In genomic region chr8:86588338-86588737, GRCm38 (mm10) we compare ENCODE assay signal across 29 mouse cellular contexts. TPM values are rescaled to one million over a fixed set of nuclear protein-coding genes. Genes with fewer than 3 reads are reported as not detected.
"Had no signal": no experiment of that assay in that cellular context is flagged by ENCODE, and none has a peak within 500 bp of the region (broad histone marks: within the 10 kb centered on the region; RNA-seq: fewer than 3 reads in every experiment).

No protein-coding gene starts in this region.

- H3K9ac ChIP-seq: heart, embryonic 13.5 days; heart, embryonic 15.5 days; hindbrain, embryonic 12.5 days; hindbrain, embryonic 14.5 days; intestine, embryonic 15.5 days; limb, embryonic 12.5 days; liver, embryonic 14.5 days had no signal

- H3K4me1 ChIP-seq: heart, embryonic 15.5 days; hindbrain, embryonic 12.5 days; limb, embryonic 12.5 days had no signal

- DNase-seq: gastrocnemius, adult 2 months; gastrocnemius, postnatal 10 days; gastrocnemius, postnatal 25 days; heart, adult 2 months; heart, postnatal 4 days; kidney, adult 18-20 months; kidney, adult 8-10 months; kidney, postnatal 10 days; kidney, postnatal 4 days had no signal

- H3K4me3 ChIP-seq: gastrocnemius, adult 2 months; heart, adult 2 months; heart, embryonic 13.5 days; heart, embryonic 15.5 days; hindbrain, embryonic 10.5 days; hindbrain, embryonic 12.5 days; intestine, embryonic 15.5 days; layer of hippocampus, adult 2 months; left cerebral cortex, adult 2 months; limb, embryonic 10.5 days; limb, embryonic 12.5 days had no signal

- H3K27ac ChIP-seq: gastrocnemius, adult 2 months; heart, adult 2 months; heart, embryonic 13.5 days; heart, embryonic 15.5 days; hindbrain, embryonic 10.5 days; hindbrain, embryonic 12.5 days; hindbrain, embryonic 14.5 days; intestine, embryonic 15.5 days; layer of hippocampus, adult 2 months; left cerebral cortex, adult 2 months; limb, embryonic 10.5 days; limb, embryonic 12.5 days; liver, embryonic 14.5 days had no signal

- H3K9me3 ChIP-seq: heart, embryonic 13.5 days; heart, embryonic 15.5 days; hindbrain, embryonic 10.5 days; hindbrain, embryonic 12.5 days; intestine, embryonic 15.5 days; limb, embryonic 10.5 days; limb, embryonic 12.5 days had no signal

- H3K4me2 ChIP-seq: heart, embryonic 11.5 days; heart, embryonic 13.5 days; heart, embryonic 15.5 days; hindbrain, embryonic 12.5 days; hindbrain, embryonic 14.5 days; intestine, embryonic 15.5 days; limb, embryonic 12.5 days; liver, embryonic 11.5 days had no signal

- H3K36me3 ChIP-seq: heart, embryonic 13.5 days; heart, embryonic 15.5 days; hindbrain, embryonic 10.5 days; hindbrain, embryonic 12.5 days; intestine, embryonic 15.5 days; limb, embryonic 10.5 days; limb, embryonic 12.5 days had no signal

- ATAC-seq: hindbrain, embryonic 16.5 days; inflammation-experienced regulatory T-cells, adult 6 months; intestine, embryonic 15.5 days; intestine, postnatal 0 days had no signal

- H3K27me3 ChIP-seq: heart, embryonic 13.5 days; heart, embryonic 15.5 days; hindbrain, embryonic 12.5 days; intestine, embryonic 15.5 days; limb, embryonic 12.5 days had no signal

RNA-seq across cellular contexts. Expression of gene Abcc12, which starts 7.9 kb away (rescaled TPM):
- total RNA-seq: gastrocnemius, adult 2 months; granulocyte monocyte progenitor cell, adult 5-6 weeks; heart, adult 2 months; heart, postnatal 25 days had no signal
- polyA plus RNA-seq: heart, embryonic 11.5 days; heart, embryonic 13.5 days; heart, postnatal 0 days; inflammation-experienced regulatory T-cells, adult 6 months; intestine, postnatal 0 days; liver, embryonic 11.5 days; liver, embryonic 16.5 days had no signal
